Mouse (Mus musculus) fibroblast of lung, adult 2 months (primary cell): ENCODE data around the gene Rdx.
"Not testable (repeated sequence)": the region's sequence is repeated elsewhere in the genome, so short reads cannot be mapped to it uniquely, and the experiment has no call there.

Experiments
- DNase-seq: peaks from one replicate; pipeline ENCODE4 v3.0.0-alpha.2; 2011; ENCODE audit warnings: low read depth

Gene Rdx

GRCm38 (mm10) chr9:52055313-52055712, 8.3 kb downstream of the Rdx start:
- DNase-seq, result no peak

GRCm38 (mm10) chr9:52059788-52060187, 12.8 kb downstream of the Rdx start:
- DNase-seq, result no peak

GRCm38 (mm10) chr9:52070052-52070451, 23.1 kb downstream of the Rdx start:
- no peak for DNase-seq

GRCm38 (mm10) chr9:52071352-52071751, 24.4 kb downstream of the Rdx start:
- DNase-seq, result not testable (repeated sequence)

- no peak for DNase-seq
These were observed 25.2 kb downstream of the Rdx start for GRCm38 (mm10) chr9:52072202-52072601.

- no peak for DNase-seq
These were observed 29.1 kb downstream of the Rdx start for GRCm38 (mm10) chr9:52076089-52076488.

- DNase-seq, result no peak
These were observed 30.7 kb downstream of the Rdx start for GRCm38 (mm10) chr9:52077692-52078091.

GRCm38 (mm10) chr9:52081979-52082378, 35.0 kb downstream of the Rdx start:
- DNase-seq, result no peak

- DNase-seq, result no peak
These were observed 35.4 kb downstream of the Rdx start for GRCm38 (mm10) chr9:52082414-52082813.

- DNase-seq, result no peak
These were observed 44.8 kb downstream of the Rdx start for GRCm38 (mm10) chr9:52091752-52092151.

GRCm38 (mm10) chr9:52092311-52092710, 45.3 kb downstream of the Rdx start:
- DNase-seq, result no peak

- no peak for DNase-seq
These were observed 46.1 kb downstream of the Rdx start for GRCm38 (mm10) chr9:52093108-52093507.

- no peak for DNase-seq
These were observed 47.0 kb downstream of the Rdx start for GRCm38 (mm10) chr9:52094016-52094415.

- DNase-seq, result no peak
These were observed 47.6 kb downstream of the Rdx start for GRCm38 (mm10) chr9:52094471-52094980.

GRCm38 (mm10) chr9:52095666-52096065, 48.7 kb downstream of the Rdx start:
- no peak for DNase-seq

- DNase-seq, result no peak
These were observed 50.4 kb downstream of the Rdx start for GRCm38 (mm10) chr9:52097386-52097785.

- peak; percentile 44 for DNase-seq
These were observed 51.6 kb downstream of the Rdx start for GRCm38 (mm10) chr9:52098600-52098999.

GRCm38 (mm10) chr9:52100426-52100825, 53.5 kb downstream of the Rdx start:
- DNase-seq, result no peak

- no peak for DNase-seq
These were observed 55.3 kb downstream of the Rdx start for GRCm38 (mm10) chr9:52102060-52102844.

- DNase-seq, result no peak
These were observed 56.7 kb downstream of the Rdx start for GRCm38 (mm10) chr9:52103448-52104224.

- no peak for DNase-seq
These were observed 57.2 kb downstream of the Rdx start for GRCm38 (mm10) chr9:52104225-52104615.

- DNase-seq, result peak; percentile 53
These were observed 58.5 kb downstream of the Rdx start for GRCm38 (mm10) chr9:52105423-52105822.

- no peak for DNase-seq
These were observed 60.2 kb downstream of the Rdx start for GRCm38 (mm10) chr9:52107161-52107560.
